Mouse (Mus musculus) layer of hippocampus, adult 2 months (tissue): ENCODE measurements around the gene Gsn. TPM values are rescaled to one million over a fixed set of nuclear protein-coding genes. Genes with fewer than 3 reads are reported as not detected.
A peak's percentile ranks its signal among the peaks of the same experiment; 100 is the strongest.

Source experiments
- DNase-seq, 2 experiments: peaks; one replicate each; pipeline ENCODE4 v3.0.0; 2022; ENCODE audit warnings: low spot score in 2 of 2
- H3K27ac ChIP-seq: fragments of 200-600 bp; 2 replicates; pipeline ENCODE4 v1.8.1; 2022
- H3K4me3 ChIP-seq: fragments of 200-600 bp; 2 replicates; pipeline ENCODE4 v1.8.1; 2022; ENCODE audit warnings: mild to moderate bottlenecking
- CTCF ChIP-seq: fragments of 200-600 bp; conservative IDR thresholded peaks from 2 replicates; pipeline ENCODE4 v1.8.1; 2022; ENCODE audit warnings: antibody characterized with exemption, mild to moderate bottlenecking, moderate library complexity
- total RNA-seq, 2 experiments: library from RNA; stranded (reverse); gene quantifications; 2 replicates each; pipeline ENCODE4 v1.2.3; 2021

Gsn gene
- total RNA-seq, 2 experiments from 2014 or later, result 46.5 to 49.1 TPM

- no peak overlapping the region for H3K4me3 ChIP-seq
- no peak overlapping the region for H3K27ac ChIP-seq
- no peak for TF ChIP-seq CTCF
- DNase-seq, result no peak
Measured at GRCm38 (mm10) chr2:35328064-35328792, 72.0 kb downstream of the Gsn start.

GRCm38 (mm10) chr2:35329061-35329460 lies 72.9 kb downstream of the Gsn start:
- TF ChIP-seq CTCF, result no peak
- H3K27ac ChIP-seq, result no peak overlapping the region
- no peak for DNase-seq
- H3K4me3 ChIP-seq, result no peak overlapping the region

GRCm38 (mm10) chr2:35331205-35331604 lies 75.0 kb downstream of the Gsn start:
- no peak overlapping the region for H3K27ac ChIP-seq
- H3K4me3 ChIP-seq, result no peak overlapping the region
- TF ChIP-seq CTCF, result no peak
- DNase-seq, result no peak

- Histone ChIP-seq H3K27ac (no peak overlapping the region), H3K4me3 (no peak overlapping the region)
- no peak for TF ChIP-seq CTCF
- no peak for DNase-seq
Measured at GRCm38 (mm10) chr2:35333670-35334069, 77.5 kb downstream of the Gsn start.

GRCm38 (mm10) chr2:35335620-35336019 lies 79.4 kb downstream of the Gsn start:
- H3K27ac ChIP-seq, result peak overlapping the region; percentile 75; the same call in 1 of the 2 replicates
- no peak for DNase-seq
- TF ChIP-seq CTCF, result no peak
- H3K4me3 ChIP-seq, result peak overlapping the region; percentile 62

- 0 out of 2 replicates have a peak, but pooled peaks have one; percentile 6 for TF ChIP-seq CTCF
- Histone ChIP-seq H3K4me3 (peak within 1 kb of the TSS; percentile 62), H3K27ac (peak within 1 kb of the TSS; percentile 75)
- peak; percentile 97 to 98 for DNase-seq
Measured at GRCm38 (mm10) chr2:35336388-35337280, 80.5 kb downstream of the Gsn start, which contains the start of gene Stom. Gene Stom, minus strand, starts transcription at chr2:35336976.

GRCm38 (mm10) chr2:35337419-35337818 lies 81.2 kb downstream of the Gsn start:
- no peak for TF ChIP-seq CTCF
- peak overlapping the region; percentile 60 for H3K27ac ChIP-seq
- H3K4me3 ChIP-seq, result peak overlapping the region; percentile 62
- DNase-seq, result no peak

- no peak for TF ChIP-seq CTCF
- DNase-seq, result no peak
- Histone ChIP-seq H3K27ac (peak overlapping the region; percentile 60), H3K4me3 (no peak overlapping the region)
Measured at GRCm38 (mm10) chr2:35338036-35338435, 81.9 kb downstream of the Gsn start.

GRCm38 (mm10) chr2:35338707-35339106 lies 82.5 kb downstream of the Gsn start:
- no peak for DNase-seq
- no peak overlapping the region for H3K27ac ChIP-seq
- no peak for TF ChIP-seq CTCF
- no peak overlapping the region for H3K4me3 ChIP-seq

- TF ChIP-seq CTCF, result no peak
- no peak for DNase-seq
- no peak overlapping the region for H3K4me3 ChIP-seq
- H3K27ac ChIP-seq, result no peak overlapping the region
Measured at GRCm38 (mm10) chr2:35342605-35343004, 86.4 kb downstream of the Gsn start.

- Histone ChIP-seq H3K4me3 (no peak overlapping the region), H3K27ac (no peak overlapping the region)
- no peak for TF ChIP-seq CTCF
- DNase-seq, result no peak
Measured at GRCm38 (mm10) chr2:35345984-35346383, 89.8 kb downstream of the Gsn start.

GRCm38 (mm10) chr2:35349184-35349583 lies 93.0 kb downstream of the Gsn start:
- H3K4me3 ChIP-seq, result no peak overlapping the region
- no peak for DNase-seq
- peak; percentile 83 for TF ChIP-seq CTCF
- no peak overlapping the region for H3K27ac ChIP-seq

Other genes with a start within 250 kb of the Gsn start
- not detected for gene Hc, start 194.9 kb upstream of the Gsn start, total RNA-seq
- under 1 TPM; 0.44 to 0.61 TPM for gene AI182371, start 154.8 kb upstream of the Gsn start, total RNA-seq
- gene Cntrl, start 146.9 kb upstream of the Gsn start, total RNA-seq, result 10 to 100 TPM in 1 of 2 experiments, 1 to 10 TPM in 1; 9.2 to 12.9 TPM
- gene Rab14, start 55.3 kb upstream of the Gsn start, total RNA-seq, result 100 to 1,000 TPM; 234 to 238 TPM
- gene Stom, start 80.6 kb downstream of the Gsn start, total RNA-seq, result 1 to 10 TPM; 6.0 to 7.9 TPM
- gene 4930568D16Rik, start 111.3 kb downstream of the Gsn start, total RNA-seq, result not detected
- gene 4930402F06Rik, start 140.8 kb downstream of the Gsn start, total RNA-seq, result not detected
- 1 to 10 TPM; 1.8 to 2.3 TPM for gene Ggta1, start 206.9 kb downstream of the Gsn start, total RNA-seq